Mouse (Mus musculus) effector memory CD4-positive, alpha-beta T cell, adult 5 months (primary cell): ENCODE measurements around the gene Adam34. TPM values are rescaled to one million over a fixed set of nuclear protein-coding genes. Genes with fewer than 3 reads are reported as not detected.

ENCODE experiments used
- polyA plus RNA-seq: library from polyadenylated mRNA; unstranded; fragments of 100-300 nt; shearing (Covaris generic); gene quantifications from one replicate; pipeline ENCODE4 v1.2.1, GENCODE M21; 2017

The Adam34 gene
- polyA plus RNA-seq = 0.19 TPM

GRCm38 (mm10) chr8:43709949-43710348, at the start of gene Adam34:
Gene Adam34 (minus strand): TSS chr8:43710049.

GRCm38 (mm10) chr8:43627176-43627575, 82.7 kb downstream of the Adam34 start, which contains the start of gene Gm5346:
Gene Gm5346 (minus strand): TSS chr8:43627276.

Other genes with a start within 250 kb of the Adam34 start
- not detected for gene Adam26b, start 181.9 kb downstream of the Adam34 start, polyA plus RNA-seq
- not detected for gene Adam26a, start 133.3 kb downstream of the Adam34 start, polyA plus RNA-seq
- not detected for gene Gm5346, start 82.8 kb downstream of the Adam34 start, polyA plus RNA-seq